Mouse (Mus musculus): ENCODE measurements around the gene Rsc1a1. TPM values are rescaled to one million over a fixed set of nuclear protein-coding genes. Genes with fewer than 3 reads are reported as not detected.

Rsc1a1 gene
- polyA plus RNA-seq, 1 experiment, result 9.0 TPM

- DNase-seq (ENCODE audit: extremely low spot score in 1 of 2, low spot score in 1 of 2), result no peak
These were observed 19.2 kb upstream of the Rsc1a1 start for GRCm38 (mm10) chr4:141704625-141705024.

DNA sequence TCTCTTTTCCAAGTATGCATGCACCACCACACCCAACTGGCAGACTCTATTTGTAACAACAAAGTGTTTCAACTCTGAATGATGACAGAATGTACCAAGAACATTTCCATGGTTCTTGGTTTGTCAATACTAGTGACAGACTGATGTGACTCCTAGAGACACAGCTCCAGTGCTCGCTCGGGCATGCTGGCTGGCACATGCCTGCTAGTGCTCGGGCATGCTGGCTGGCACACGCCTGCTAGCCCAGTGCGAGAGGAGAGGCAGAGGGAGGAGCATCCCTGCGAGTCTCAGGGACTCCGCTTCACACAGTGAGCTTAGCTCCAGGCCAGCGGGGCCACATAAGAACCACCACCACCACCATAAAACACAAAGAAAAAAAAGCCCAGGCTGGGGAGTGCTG, 9.3 kb upstream of the Rsc1a1 start:
- DNase-seq (ENCODE audit: extremely low spot score in 1 of 2, low spot score in 1 of 2), result no peak

DNA sequence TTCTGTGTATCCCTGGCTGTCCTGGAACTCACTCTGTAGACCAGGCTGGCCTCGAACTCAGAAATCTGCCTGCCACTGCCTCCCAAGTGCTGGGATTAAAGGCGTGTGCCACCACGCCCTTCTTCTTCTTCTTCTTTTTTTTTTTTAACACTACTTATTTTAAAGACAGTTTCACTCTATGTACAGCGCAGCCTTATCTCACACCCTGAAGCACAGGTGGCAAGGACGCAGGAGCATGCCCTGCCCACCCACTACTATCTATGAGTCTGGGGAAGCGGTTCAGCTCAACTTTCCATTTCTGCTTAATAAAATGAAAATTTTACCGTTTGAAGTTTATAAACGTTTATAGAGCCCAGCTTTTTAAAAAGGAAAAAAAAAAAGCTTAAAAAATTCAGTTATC, 3.1 kb upstream of the Rsc1a1 start:
- DNase-seq (ENCODE audit: extremely low spot score in 1 of 2, low spot score in 1 of 2), result no peak

GRCm38 (mm10) chr4:141686525-141686924, 1.1 kb upstream of the Rsc1a1 start:
- peak in 1 of 2 experiments; percentile 30 for DNase-seq (ENCODE audit: extremely low spot score in 1 of 2, low spot score in 1 of 2)

- DNase-seq (ENCODE audit: extremely low spot score in 1 of 2, low spot score in 1 of 2), result no peak
These were observed 694 bp upstream of the Rsc1a1 start for GRCm38 (mm10) chr4:141686093-141686492.

- no peak for DNase-seq (ENCODE audit: extremely low spot score in 1 of 2, low spot score in 1 of 2)
These were observed 2.6 kb downstream of the Rsc1a1 start for GRCm38 (mm10) chr4:141682706-141683230.

- no peak for DNase-seq (ENCODE audit: extremely low spot score in 1 of 2, low spot score in 1 of 2)
These were observed 3.6 kb downstream of the Rsc1a1 start for GRCm38 (mm10) chr4:141681767-141682166.

GRCm38 (mm10) chr4:141680892-141681291, 4.5 kb downstream of the Rsc1a1 start:
- DNase-seq (ENCODE audit: extremely low spot score in 1 of 2, low spot score in 1 of 2), result no peak

DNA sequence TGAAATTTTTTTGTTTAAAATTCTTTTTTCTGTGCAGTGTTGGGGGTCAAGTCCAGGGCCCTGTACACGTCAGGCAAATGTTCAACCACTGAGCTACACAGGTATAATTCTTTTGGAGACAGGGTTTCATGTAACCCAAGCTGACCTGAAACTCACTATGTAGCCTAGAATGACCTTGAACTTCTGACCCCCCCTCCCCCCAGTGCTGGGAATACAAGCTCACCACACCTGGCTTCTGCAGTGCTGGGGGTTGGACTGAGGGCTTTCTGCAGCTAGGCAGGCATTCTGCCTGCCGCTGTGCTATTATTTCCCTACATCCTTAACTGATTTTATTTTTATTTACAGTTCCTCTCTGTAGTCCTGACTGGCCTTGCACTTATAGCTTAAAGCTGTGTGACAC, 6.4 kb downstream of the Rsc1a1 start:
- no peak for DNase-seq (ENCODE audit: extremely low spot score in 1 of 2, low spot score in 1 of 2)

- DNase-seq (ENCODE audit: extremely low spot score in 1 of 2, low spot score in 1 of 2), result no peak
These were observed 8.9 kb downstream of the Rsc1a1 start for GRCm38 (mm10) chr4:141676462-141676979.

GRCm38 (mm10) chr4:141672325-141672724, 13.1 kb downstream of the Rsc1a1 start:
- no peak for DNase-seq (ENCODE audit: extremely low spot score in 1 of 2, low spot score in 1 of 2)

- DNase-seq (ENCODE audit: extremely low spot score in 1 of 2, low spot score in 1 of 2), result no peak
These were observed 14.0 kb downstream of the Rsc1a1 start for GRCm38 (mm10) chr4:141671389-141671788.

DNA sequence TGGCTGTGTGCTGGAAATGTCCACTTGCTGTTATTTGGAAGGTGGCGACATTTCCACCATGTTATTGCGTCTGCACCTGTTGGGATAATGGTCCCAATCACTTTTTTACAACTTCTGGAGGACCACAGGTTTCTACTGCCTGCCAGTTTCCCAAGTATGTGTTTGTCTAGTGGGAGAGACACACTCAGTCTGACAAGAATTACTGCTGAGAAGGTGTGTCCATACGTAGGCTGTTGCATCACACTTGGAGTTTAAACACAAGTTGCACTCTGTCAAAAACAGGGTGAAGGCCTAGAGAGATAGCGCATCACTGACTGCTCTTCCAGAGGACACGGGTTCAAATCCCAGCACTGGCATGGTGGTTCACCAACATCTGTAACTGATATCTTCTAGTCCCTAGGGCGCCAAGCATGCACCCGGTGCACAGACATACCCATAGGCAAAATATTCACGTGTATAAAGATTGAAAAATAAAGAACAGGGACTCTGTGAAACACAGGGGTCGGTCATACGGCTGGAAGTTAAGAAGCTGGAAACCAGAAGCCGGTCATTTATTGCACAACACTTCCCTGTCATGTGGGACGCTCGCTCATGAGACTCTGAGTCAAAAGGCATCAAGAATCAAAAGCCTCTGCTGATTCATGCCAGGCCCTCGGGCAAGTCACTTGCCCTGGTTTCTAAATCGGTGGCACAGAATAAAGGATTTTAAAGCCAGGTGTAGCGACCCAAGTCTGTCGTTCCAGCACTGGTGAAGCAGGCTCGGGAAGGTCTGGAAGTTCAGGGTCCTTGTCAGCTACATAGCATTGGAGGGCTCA, 15.3 kb downstream of the Rsc1a1 start:
- DNase-seq (ENCODE audit: extremely low spot score in 1 of 2, low spot score in 1 of 2), result no peak

- DNase-seq (ENCODE audit: extremely low spot score in 1 of 2, low spot score in 1 of 2), result no peak
These were observed 20.6 kb downstream of the Rsc1a1 start, which contains the start of gene Plekhm2 for GRCm38 (mm10) chr4:141664799-141665198. Gene Plekhm2 (minus strand): TSS chr4:141664899.

DNA sequence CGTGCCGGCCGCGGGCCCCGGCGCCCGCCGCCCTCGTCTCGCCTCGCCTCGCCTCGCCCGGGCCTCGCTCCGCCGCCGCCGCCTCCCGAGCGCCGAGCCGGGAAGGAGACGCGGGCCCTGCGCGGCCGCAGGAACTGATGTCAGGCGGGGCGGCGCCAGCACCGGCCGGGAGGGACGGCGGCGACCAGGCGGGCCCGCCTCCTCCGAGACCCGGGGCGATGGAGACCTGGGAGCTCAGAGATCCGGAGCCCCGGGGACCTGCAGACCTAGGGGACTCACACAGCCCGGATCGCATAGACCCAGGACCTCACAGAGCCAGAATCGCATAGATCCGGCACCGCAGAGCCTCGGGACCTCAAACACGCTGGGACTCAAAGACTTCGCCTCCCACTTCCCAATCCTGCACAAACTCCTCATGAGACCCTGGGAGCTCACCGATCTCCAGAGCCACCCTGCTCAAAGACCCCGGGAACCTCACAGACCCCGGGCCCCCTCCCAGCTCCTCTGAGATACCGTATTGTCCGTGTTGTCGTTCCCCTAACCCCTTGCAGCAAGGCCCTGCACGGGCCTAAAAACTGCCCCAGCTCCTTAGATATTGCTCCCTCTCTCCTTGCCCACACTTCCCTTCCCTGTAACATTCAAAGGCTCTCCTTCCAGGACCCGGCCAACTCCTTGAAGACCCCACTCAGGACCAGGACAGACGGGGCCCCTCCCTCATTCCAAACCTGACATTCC, 21.2 kb downstream of the Rsc1a1 start:
- peak in 1 of 2 experiments; percentile 74 for DNase-seq (ENCODE audit: extremely low spot score in 1 of 2, low spot score in 1 of 2)

GRCm38 (mm10) chr4:141663122-141663931, 22.1 kb downstream of the Rsc1a1 start:
- DNase-seq (ENCODE audit: extremely low spot score in 1 of 2, low spot score in 1 of 2), result no peak

GRCm38 (mm10) chr4:141660884-141661283, 24.5 kb downstream of the Rsc1a1 start:
- DNase-seq (ENCODE audit: extremely low spot score in 1 of 2, low spot score in 1 of 2), result no peak

- no peak for DNase-seq (ENCODE audit: extremely low spot score in 1 of 2, low spot score in 1 of 2)
These were observed 25.7 kb downstream of the Rsc1a1 start for GRCm38 (mm10) chr4:141659739-141660138.

GRCm38 (mm10) chr4:141658846-141659484, 26.4 kb downstream of the Rsc1a1 start:
- no peak for DNase-seq (ENCODE audit: extremely low spot score in 1 of 2, low spot score in 1 of 2)

- no peak for DNase-seq (ENCODE audit: extremely low spot score in 1 of 2, low spot score in 1 of 2)
These were observed 28.5 kb downstream of the Rsc1a1 start for GRCm38 (mm10) chr4:141656932-141657331.
